Mouse (Mus musculus) limb, embryonic 11.5 days (tissue): ENCODE data around the gene Olfr591. TPM values are rescaled to one million over a fixed set of nuclear protein-coding genes. Genes with fewer than 3 reads are reported as not detected.
"Not testable (repeated sequence)": the region's sequence is repeated elsewhere in the genome, so short reads cannot be mapped to it uniquely, and the experiment has no call there.

ENCODE experiments used
- ATAC-seq: fragments of 200-750 bp; cut with Nextera tagmentation; 2 replicates; pipeline ENCODE4 v1.8.0; 2017; ENCODE audit warnings: low read depth; ENCODE audit not compliant: insufficient number of reproducible peaks, low FRiP score, low TSS enrichment
- DNase-seq: peaks from one replicate; pipeline ENCODE4 v3.0.0-alpha.2; 2015; ENCODE audit warnings: low spot score
- H3K27ac ChIP-seq: fragments of 300-500 bp; sonication (generic); replicated peaks from 2 replicates; pipeline ENCODE4 v1.5.1; 2014; ENCODE audit warnings: low read depth, mild to moderate bottlenecking, low read length
- H3K27me3 ChIP-seq: fragments of 300-500 bp; sonication (generic); 2 replicates; pipeline ENCODE4 v1.6.1; 2014; ENCODE audit warnings: mild to moderate bottlenecking, low read length, mixed read lengths; ENCODE audit not compliant: control insufficient read depth, insufficient read depth
- H3K36me3 ChIP-seq: fragments of 300-500 bp; sonication (generic); 2 replicates; pipeline ENCODE4 v1.6.1; 2014; ENCODE audit warnings: mild to moderate bottlenecking, low read length, moderate library complexity, mixed read lengths; ENCODE audit not compliant: control insufficient read depth, insufficient read depth
- H3K4me1 ChIP-seq: fragments of 300-500 bp; sonication (generic); 2 replicates; pipeline ENCODE4 v1.6.1; 2014; ENCODE audit warnings: low read length, mixed read lengths; ENCODE audit not compliant: control insufficient read depth, insufficient read depth
- H3K4me2 ChIP-seq: fragments of 300-500 bp; sonication (generic); 2 replicates; pipeline ENCODE4 v1.6.1; 2014; ENCODE audit warnings: low read depth, mild to moderate bottlenecking, moderate library complexity; ENCODE audit not compliant: severe bottlenecking
- H3K4me3 ChIP-seq: fragments of 300-500 bp; sonication (generic); 2 replicates; pipeline ENCODE4 v1.5.1; 2014; ENCODE audit warnings: low read depth, low read length
- H3K9ac ChIP-seq: fragments of 300-500 bp; sonication (generic); 2 replicates; pipeline ENCODE4 v1.6.1; 2014; ENCODE audit warnings: mild to moderate bottlenecking, low read length
- H3K9me3 ChIP-seq: fragments of 300-500 bp; sonication (generic); 2 replicates; pipeline ENCODE4 v1.6.1; 2016; ENCODE audit warnings: low read length; ENCODE audit not compliant: control insufficient read depth
- WGBS: fragments of 180-500 bp; shearing (Covaris S2); extraction: QIAGEN DNeasy Blood & Tissue Kit; methylation state at CpG from one replicate; pipeline ENCODE4 v1.1.7; 2014; 5-methylcytosine and 5-hydroxymethylcytosine counted together
- polyA plus RNA-seq: library from polyadenylated mRNA; unstranded; fragments of >200 nt; fragmentation: Nextera tagmentation; extraction: Ambion mirVana; gene quantifications from 2 replicates; pipeline ENCODE4 v1.2.1, GENCODE M21; 2014

The Olfr591 gene
- polyA plus RNA-seq = not detected in 2 replicates

- no peak within 1 kb of the TSS for H3K27ac ChIP-seq
- no peak within 1 kb of the TSS for H3K4me2 ChIP-seq
- 0 out of 2 replicates have a peak, but pooled peaks cover under 1% of the 10 kb centered on the region for H3K9me3 ChIP-seq
- WGBS = 83% methylated on average over 1 of the region's 1 CpGs
- DNase-seq (no peak), ATAC-seq (no peak)
- H3K36me3 ChIP-seq = no peaks in the 10 kb centered on the region
- H3K9ac ChIP-seq = no peak within 1 kb of the TSS
- no peaks in the 10 kb centered on the region for H3K27me3 ChIP-seq
- H3K4me1 ChIP-seq = no peaks in the 10 kb centered on the region
- no peak within 1 kb of the TSS for H3K4me3 ChIP-seq
Observed at GRCm38 (mm10) chr7:103178240-103178639, at the start of gene Olfr591. Gene Olfr591, minus strand, starts transcription at chr7:103178340.

DNA sequence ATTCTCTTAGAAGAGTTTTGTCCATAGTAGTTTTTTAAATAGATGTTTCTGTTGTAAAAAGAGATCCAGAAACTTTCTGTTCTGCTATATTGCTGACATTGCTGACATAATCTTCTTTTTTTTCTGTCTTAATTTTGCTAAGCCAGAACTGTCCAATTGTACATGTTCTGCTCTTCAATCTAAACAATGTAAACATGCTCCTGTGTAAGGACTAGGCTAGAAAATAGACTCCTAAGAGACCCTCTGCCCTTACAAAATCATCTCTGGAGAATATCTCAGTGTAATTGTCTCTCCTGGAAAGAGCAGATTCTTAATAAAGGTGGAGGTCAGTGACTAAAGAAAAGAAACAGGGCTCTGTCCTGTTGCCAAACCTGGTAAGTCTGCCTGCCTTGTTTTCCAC is 38.6 kb upstream of the Olfr591 start, which contains the start of gene Olfr594:
Gene Olfr594 (plus strand): TSS at position 301 of the 400 bp plus-strand sequence.
- no peaks in the 10 kb centered on the region for H3K4me1 ChIP-seq
- no peak within 1 kb of the TSS for H3K4me2 ChIP-seq
- H3K9me3 ChIP-seq = no peaks in the 10 kb centered on the region
- no peak within 1 kb of the TSS for H3K27ac ChIP-seq
- no peaks in the 10 kb centered on the region for H3K27me3 ChIP-seq
- H3K9ac ChIP-seq = no peak within 1 kb of the TSS
- DNase-seq = no peak
- H3K4me3 ChIP-seq = no peak within 1 kb of the TSS
- no peaks in the 10 kb centered on the region for H3K36me3 ChIP-seq
- ATAC-seq = no peak

DNA sequence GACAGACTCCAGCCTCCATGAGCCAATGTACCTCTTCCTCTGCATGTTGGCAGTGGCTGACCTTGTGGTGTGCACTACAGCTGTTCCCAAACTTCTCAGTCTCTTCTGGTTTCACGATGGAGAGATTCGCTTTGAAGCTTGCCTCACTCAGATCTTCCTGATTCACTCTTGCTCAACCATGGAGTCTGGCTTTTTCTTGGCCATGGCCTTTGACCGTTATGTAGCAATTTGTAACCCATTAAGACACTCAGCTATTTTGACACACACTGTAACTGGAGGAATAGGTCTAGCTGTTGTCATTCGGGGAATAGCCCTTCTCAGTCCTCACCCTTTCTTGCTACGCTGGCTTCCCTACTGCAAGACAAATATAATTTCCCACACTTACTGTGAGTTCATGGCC is 33.9 kb upstream of the Olfr591 start:
- not testable (repeated sequence) for H3K4me1 ChIP-seq, DNase-seq, H3K9ac ChIP-seq, H3K9me3 ChIP-seq, H3K27ac ChIP-seq, H3K4me2 ChIP-seq, H3K27me3 ChIP-seq, ATAC-seq, H3K4me3 ChIP-seq, H3K36me3 ChIP-seq
- WGBS = 88% methylated on average over 5 of the region's 5 CpGs

GRCm38 (mm10) chr7:103211562-103211961 is 33.4 kb upstream of the Olfr591 start, which contains the start of gene Olfr593:
Gene Olfr593, plus strand, starts transcription at chr7:103211862.
- 73% methylated on average over 1 of the region's 1 CpGs for WGBS
- Histone ChIP-seq H3K4me1 (no peaks in the 10 kb centered on the region), H3K27ac (no peak within 1 kb of the TSS), H3K27me3 (no peaks in the 10 kb centered on the region), H3K9ac (no peak within 1 kb of the TSS), H3K4me2 (no peak within 1 kb of the TSS), H3K9me3 (no peaks in the 10 kb centered on the region), H3K36me3 (no peaks in the 10 kb centered on the region), H3K4me3 (no peak within 1 kb of the TSS)
- DNase-seq = no peak
- ATAC-seq = no peak

DNA sequence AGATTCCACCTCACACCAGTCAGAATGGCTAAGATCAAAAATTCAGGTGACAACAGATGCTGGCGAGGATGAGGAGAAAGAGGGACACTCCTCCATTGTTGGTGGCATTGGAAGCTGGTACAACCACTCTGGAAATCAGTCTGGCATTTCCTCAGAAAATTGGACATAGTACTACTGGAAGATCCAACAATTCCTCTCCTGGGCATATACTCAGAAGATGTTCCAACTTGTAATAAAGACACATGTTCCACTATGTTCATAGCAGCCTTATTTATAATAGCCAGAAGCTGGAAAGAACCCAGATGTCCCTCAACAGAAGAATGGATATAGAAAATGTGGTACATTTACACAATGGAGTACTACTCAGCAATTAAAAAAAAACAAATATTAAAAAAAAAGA is 6.4 kb upstream of the Olfr591 start, which contains the start of gene Olfr592:
Gene Olfr592 (plus strand): TSS at position 301 of the 400 bp plus-strand sequence.
- H3K4me1 ChIP-seq, ATAC-seq, H3K4me2 ChIP-seq, H3K36me3 ChIP-seq, H3K27ac ChIP-seq, H3K9me3 ChIP-seq, H3K9ac ChIP-seq, H3K27me3 ChIP-seq, DNase-seq, H3K4me3 ChIP-seq: not testable (repeated sequence)
- 89% methylated on average over 1 of the region's 1 CpGs for WGBS

- no peaks in the 10 kb centered on the region for H3K4me1 ChIP-seq
- no peak for ATAC-seq
- no peak overlapping the region for H3K9ac ChIP-seq
- WGBS = 86% methylated on average over 5 of the region's 5 CpGs
- no peak overlapping the region for H3K4me2 ChIP-seq
- no peak overlapping the region for H3K27ac ChIP-seq
- DNase-seq = no peak
- no peaks in the 10 kb centered on the region for H3K9me3 ChIP-seq
- H3K36me3 ChIP-seq = no peaks in the 10 kb centered on the region
- H3K27me3 ChIP-seq = no peaks in the 10 kb centered on the region
- no peak overlapping the region for H3K4me3 ChIP-seq
Observed at GRCm38 (mm10) chr7:103169697-103170096, 8.4 kb downstream of the Olfr591 start.

DNA sequence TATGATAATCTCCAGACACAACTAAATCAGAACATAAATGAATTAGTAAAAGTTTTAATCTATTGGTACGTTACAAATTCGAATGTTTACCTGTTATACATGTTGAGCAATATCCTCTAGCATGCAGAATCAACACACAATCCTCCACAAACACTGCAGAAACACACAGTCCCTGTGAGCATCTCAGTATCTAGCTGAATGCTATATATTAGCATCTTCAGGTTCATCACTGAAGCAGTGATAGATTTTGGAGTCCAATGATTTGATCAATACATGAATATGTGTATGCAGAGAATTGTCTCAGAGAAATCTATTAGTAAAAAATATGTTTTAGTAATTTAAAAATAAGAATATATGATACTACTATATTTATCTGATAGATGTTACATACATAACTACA is 21.9 kb downstream of the Olfr591 start, which contains the start of gene Olfr589:
Gene Olfr589 (minus strand): TSS at position 101 of the 400 bp plus-strand sequence.
- no peak for DNase-seq
- Histone ChIP-seq H3K9ac (no peak within 1 kb of the TSS), H3K27ac (no peak within 1 kb of the TSS), H3K4me1 (no peaks in the 10 kb centered on the region), H3K9me3 (no peaks in the 10 kb centered on the region), H3K4me2 (no peak within 1 kb of the TSS), H3K36me3 (no peaks in the 10 kb centered on the region), H3K4me3 (no peak within 1 kb of the TSS), H3K27me3 (no peaks in the 10 kb centered on the region)
- ATAC-seq = no peak
- WGBS = 67% methylated on average over 2 of the region's 2 CpGs

DNA sequence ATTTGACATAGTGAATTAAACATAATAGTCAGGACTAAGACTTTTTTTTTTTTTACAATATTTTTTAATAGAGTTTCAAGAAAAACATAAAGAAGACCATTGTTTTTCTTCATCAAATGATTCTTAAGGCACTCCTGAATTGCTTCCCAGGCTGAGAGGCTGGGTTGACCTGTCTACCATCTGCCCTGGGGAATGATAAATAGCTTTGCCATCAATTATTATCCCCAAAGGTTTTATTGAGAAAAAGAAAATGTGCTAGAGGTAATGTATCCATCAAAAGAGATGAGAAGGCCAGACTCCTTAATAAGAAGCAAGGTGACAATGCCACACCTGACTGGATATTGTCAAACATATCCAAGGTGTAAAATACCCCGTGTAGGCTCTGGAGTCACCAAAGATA is 37.6 kb downstream of the Olfr591 start, which contains the start of gene Olfr588-ps1:
Gene Olfr588-ps1 (plus strand): TSS at position 301 of the 400 bp plus-strand sequence.
- H3K36me3 ChIP-seq = no peaks in the 10 kb centered on the region
- H3K9me3 ChIP-seq = no peaks in the 10 kb centered on the region
- no peak within 1 kb of the TSS for H3K4me3 ChIP-seq
- ATAC-seq (no peak), DNase-seq (no peak)
- WGBS = 65% methylated on average over 1 of the region's 1 CpGs
- no peaks in the 10 kb centered on the region for H3K27me3 ChIP-seq
- no peak within 1 kb of the TSS for H3K9ac ChIP-seq
- H3K4me1 ChIP-seq = no peaks in the 10 kb centered on the region
- no peak within 1 kb of the TSS for H3K4me2 ChIP-seq
- H3K27ac ChIP-seq = no peak within 1 kb of the TSS

DNA sequence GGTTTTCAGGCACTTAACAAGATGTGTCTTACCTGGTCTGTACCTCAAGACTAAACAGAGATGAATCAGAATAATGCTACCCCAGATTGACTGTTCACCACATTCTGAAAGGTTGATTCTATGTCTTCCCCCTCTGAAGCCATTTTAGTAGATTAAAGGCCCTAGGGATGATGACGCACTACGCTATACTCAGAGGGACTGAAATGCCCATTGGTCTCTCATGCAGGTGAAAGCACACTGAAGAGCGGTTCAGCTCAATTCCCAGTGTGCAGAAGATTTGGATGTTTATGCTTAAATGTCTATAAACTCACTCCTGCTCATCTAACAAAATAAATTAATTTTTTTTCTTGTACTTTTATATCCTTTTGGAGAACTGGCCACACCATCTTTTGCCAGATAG is 52.6 kb downstream of the Olfr591 start, which contains the start of gene Olfr586:
Gene Olfr586 (minus strand): TSS at position 101 of the 400 bp plus-strand sequence.
- no peaks in the 10 kb centered on the region for H3K9me3 ChIP-seq
- 96% methylated on average over 3 of the region's 3 CpGs for WGBS
- H3K27me3 ChIP-seq = no peaks in the 10 kb centered on the region
- no peak for DNase-seq
- no peaks in the 10 kb centered on the region for H3K36me3 ChIP-seq
- ATAC-seq = no peak
- no peak within 1 kb of the TSS for H3K4me3 ChIP-seq
- no peak within 1 kb of the TSS for H3K27ac ChIP-seq
- H3K4me1 ChIP-seq = no peaks in the 10 kb centered on the region
- no peak within 1 kb of the TSS for H3K4me2 ChIP-seq
- no peak within 1 kb of the TSS for H3K9ac ChIP-seq
